Mouse (Mus musculus): Measurements from ENCODE around the gene Slc25a45. TPM values are rescaled to one million over a fixed set of nuclear protein-coding genes. Genes with fewer than 3 reads are reported as not detected.

The Slc25a45 gene
- polyA plus RNA-seq, 1 experiment from 2014 or later = 2.5 TPM

DNA sequence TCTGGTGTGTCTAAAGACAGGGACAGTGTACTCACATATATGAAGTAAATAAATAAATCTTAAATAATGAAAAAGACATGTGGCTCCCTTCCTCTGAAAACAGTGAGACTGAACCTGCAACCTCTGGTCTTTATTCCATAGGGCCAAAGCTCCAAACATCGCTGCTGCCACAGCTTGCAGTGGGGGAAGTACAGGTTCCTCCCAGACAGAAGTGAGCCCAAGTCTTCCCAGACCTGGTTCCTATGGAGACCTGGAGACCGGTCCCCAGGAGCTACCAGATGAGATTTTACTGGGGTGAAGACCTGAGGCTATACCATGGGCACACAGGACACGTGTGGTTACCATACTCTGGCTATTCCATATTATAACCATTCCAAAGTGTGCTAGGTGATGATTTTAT is 26.7 kb upstream of the Slc25a45 start:
- DNase-seq (ENCODE audit: low spot score) = no peak
- H3K4me3 ChIP-seq = no peak overlapping the region
- peaks cover 68% of the 10 kb centered on the region for H3K4me1 ChIP-seq
- 80% methylated on average over 3 of the region's 3 CpGs for WGBS
- H3K9me3 ChIP-seq = no peaks in the 10 kb centered on the region
- no peak overlapping the region for H3K27ac ChIP-seq
- H3K36me3 ChIP-seq = peaks cover 39% of the 10 kb centered on the region
- no peaks in the 10 kb centered on the region for H3K27me3 ChIP-seq (ENCODE audit: insufficient read depth, poor library complexity, severe bottlenecking)

DNA sequence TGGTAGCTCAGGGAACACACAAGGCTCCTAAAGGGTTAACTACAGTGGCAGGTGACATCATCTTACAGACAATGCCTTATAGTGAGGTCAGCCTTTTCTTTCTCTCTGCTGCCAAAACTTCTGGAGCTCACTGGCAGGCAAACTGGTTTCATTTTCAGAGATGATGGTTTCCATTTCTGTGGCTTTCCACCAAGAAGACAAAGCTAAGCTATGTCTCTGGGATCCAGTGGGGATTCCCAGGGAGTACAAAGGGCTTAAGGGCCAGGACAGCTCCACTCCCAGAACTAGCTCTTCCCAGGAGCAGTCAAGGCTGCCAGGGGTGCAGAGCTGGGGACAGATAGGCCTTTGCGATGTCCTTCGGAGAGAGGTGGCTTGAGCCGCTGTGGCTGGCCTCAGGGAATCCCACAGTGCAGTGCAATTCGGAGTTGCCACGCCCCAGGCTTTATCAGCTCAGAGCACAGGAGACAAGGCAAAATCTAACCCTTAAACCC is 26.1 kb upstream of the Slc25a45 start:
- peak overlapping the region; percentile 83 for H3K27ac ChIP-seq
- no peak for DNase-seq (ENCODE audit: low spot score)
- peaks cover 62% of the 10 kb centered on the region for H3K4me1 ChIP-seq
- H3K4me3 ChIP-seq = no peak overlapping the region
- peaks cover 46% of the 10 kb centered on the region for H3K36me3 ChIP-seq
- no peaks in the 10 kb centered on the region for H3K9me3 ChIP-seq
- WGBS = 38% methylated on average over 5 of the region's 5 CpGs
- no peaks in the 10 kb centered on the region for H3K27me3 ChIP-seq (ENCODE audit: insufficient read depth, poor library complexity, severe bottlenecking)

DNA sequence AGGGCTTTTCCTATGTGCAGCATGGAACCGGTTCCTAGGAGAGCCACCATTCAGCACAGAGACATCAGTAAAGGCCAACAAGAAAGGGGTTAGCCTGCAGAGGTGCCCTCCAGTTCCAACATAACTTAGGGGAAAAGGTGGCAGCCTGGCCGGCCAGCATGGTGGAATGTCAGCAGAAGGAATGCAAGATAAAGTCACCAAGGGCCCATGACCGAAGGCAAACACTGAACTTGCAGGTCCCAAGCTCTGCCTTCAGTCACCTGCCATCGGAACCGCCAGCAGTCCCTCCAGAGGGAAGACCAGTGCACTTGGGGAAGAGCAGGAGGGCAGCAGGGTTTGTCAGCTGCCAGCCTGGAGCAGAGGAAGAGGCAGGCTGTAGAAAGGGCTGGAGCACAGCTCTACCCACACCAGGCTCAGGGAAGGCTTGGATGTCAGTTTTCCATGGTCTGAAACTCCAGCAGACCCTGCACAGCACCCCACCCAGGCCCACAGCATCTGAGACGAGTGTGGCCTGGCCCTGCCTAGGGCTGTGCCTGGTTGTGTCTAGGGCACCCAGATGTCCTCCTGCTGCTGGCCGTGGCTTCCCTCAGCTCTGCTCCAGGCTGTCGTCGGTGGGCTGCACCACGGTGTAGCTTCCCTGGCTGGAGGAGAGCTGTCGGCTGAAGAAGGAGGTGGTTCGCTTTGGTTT is 25.4 kb upstream of the Slc25a45 start:
- no peak for DNase-seq (ENCODE audit: low spot score)
- Histone ChIP-seq H3K36me3 (peaks cover 52% of the 10 kb centered on the region), H3K27ac (peak overlapping the region; percentile 83; the same call in 1 of the 2 replicates), H3K9me3 (no peaks in the 10 kb centered on the region), H3K4me1 (peaks cover 58% of the 10 kb centered on the region), H3K4me3 (peak overlapping the region; percentile 6; the same call in 1 of the 2 replicates), H3K27me3 (ENCODE audit: insufficient read depth, poor library complexity, severe bottlenecking) (no peaks in the 10 kb centered on the region)
- 50% methylated on average over 12 of the region's 12 CpGs for WGBS

DNA sequence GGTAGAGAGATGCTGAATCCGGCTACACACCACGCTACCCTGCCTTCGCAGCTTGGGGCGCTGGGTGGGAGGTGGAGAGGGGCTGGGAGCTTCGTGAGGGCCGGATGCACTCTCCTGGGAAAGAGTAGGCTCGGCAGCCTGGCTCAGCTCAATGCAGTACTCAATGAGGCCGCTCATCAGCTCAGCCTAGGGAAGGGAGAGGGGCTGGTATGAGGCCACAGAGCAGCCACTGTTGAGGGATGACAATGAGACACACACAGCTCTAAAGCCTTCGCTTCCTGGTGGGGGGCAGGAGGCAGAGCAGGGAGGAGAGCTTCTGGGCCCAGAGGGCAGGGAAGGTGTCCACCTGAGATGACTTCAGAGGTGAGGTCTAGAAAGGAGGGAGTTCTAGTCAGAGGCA is 21.0 kb upstream of the Slc25a45 start:
- Histone ChIP-seq H3K9me3 (no peaks in the 10 kb centered on the region), H3K27ac (no peak overlapping the region), H3K36me3 (peaks cover 93% of the 10 kb centered on the region), H3K4me3 (no peak overlapping the region), H3K27me3 (ENCODE audit: insufficient read depth, poor library complexity, severe bottlenecking) (no peaks in the 10 kb centered on the region), H3K4me1 (peaks cover 20% of the 10 kb centered on the region)
- WGBS = 87% methylated on average over 9 of the region's 9 CpGs
- no peak for DNase-seq (ENCODE audit: low spot score)

DNA sequence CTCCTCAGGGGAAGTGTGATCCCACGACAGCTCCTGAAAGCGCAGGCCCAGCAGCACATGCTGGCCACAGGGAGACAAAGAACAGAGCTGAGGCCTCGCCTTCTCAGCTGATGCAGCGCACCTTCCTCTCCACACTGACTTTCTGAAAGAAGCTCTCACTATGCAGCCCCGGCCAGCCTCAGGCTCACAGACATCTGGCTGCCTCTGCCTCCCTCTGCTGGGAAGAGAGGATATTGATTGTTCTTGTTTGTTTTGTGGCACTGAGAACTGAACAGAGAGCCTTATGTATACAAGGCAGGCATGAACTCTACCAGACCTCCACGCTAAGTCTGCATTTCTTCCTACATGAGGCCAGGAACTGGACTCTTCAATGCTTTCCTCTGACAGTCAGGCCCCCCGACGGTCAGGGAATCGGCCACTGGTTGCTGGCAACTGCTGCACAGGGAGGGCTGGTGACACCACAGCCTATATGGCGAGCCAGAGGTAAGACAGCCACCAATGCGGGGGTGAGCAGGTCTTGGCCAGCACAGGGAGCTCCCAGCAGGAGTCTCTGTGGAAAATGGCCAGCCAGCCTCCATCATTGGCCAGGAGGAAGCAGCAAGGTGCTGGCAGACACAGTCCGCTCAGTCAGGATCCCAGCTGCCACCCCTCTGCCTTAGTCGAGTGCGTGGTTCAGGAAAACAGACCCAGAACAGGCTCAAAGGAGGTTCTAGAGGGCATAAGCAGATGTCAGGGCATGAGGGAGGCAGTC is 15.1 kb upstream of the Slc25a45 start:
- no peaks in the 10 kb centered on the region for H3K27me3 ChIP-seq (ENCODE audit: insufficient read depth, poor library complexity, severe bottlenecking)
- H3K4me1 ChIP-seq = peaks cover 10% of the 10 kb centered on the region
- peaks cover 97% of the 10 kb centered on the region for H3K36me3 ChIP-seq
- DNase-seq (ENCODE audit: low spot score) = no peak
- H3K4me3 ChIP-seq = no peak overlapping the region
- 96% methylated on average over 14 of the region's 14 CpGs for WGBS
- 0 out of 2 replicates have a peak, but pooled peaks cover 2% of the 10 kb centered on the region for H3K9me3 ChIP-seq
- no peak overlapping the region for H3K27ac ChIP-seq

DNA sequence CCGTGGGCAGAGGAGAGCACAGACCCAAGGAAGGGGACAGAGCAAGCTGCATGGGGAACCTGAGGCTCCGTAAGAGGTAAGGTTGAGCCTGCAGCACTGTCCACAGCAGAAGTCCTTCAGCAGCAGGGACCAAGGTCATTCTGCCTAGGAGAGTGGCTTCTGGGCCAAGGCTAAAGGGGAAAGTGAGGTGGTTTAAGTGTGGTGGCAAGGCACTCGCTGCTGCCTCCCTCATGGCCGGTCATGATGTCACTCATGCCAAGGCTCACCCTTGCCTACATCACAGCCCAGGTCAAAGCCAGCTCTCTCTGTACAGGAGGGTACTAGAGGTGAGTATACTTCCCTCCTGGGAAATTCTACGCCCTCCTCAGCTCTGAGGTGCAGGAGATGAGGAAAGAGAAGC is 13.8 kb upstream of the Slc25a45 start:
- no peak for DNase-seq (ENCODE audit: low spot score)
- Histone ChIP-seq H3K27me3 (ENCODE audit: insufficient read depth, poor library complexity, severe bottlenecking) (no peaks in the 10 kb centered on the region), H3K36me3 (peaks cover 97% of the 10 kb centered on the region), H3K9me3 (0 out of 2 replicates have a peak, but pooled peaks cover 2% of the 10 kb centered on the region), H3K4me1 (peaks cover 14% of the 10 kb centered on the region), H3K4me3 (no peak overlapping the region), H3K27ac (peak overlapping the region; percentile 62; the same call in 1 of the 2 replicates)
- 81% methylated on average over 5 of the region's 5 CpGs for WGBS

DNA sequence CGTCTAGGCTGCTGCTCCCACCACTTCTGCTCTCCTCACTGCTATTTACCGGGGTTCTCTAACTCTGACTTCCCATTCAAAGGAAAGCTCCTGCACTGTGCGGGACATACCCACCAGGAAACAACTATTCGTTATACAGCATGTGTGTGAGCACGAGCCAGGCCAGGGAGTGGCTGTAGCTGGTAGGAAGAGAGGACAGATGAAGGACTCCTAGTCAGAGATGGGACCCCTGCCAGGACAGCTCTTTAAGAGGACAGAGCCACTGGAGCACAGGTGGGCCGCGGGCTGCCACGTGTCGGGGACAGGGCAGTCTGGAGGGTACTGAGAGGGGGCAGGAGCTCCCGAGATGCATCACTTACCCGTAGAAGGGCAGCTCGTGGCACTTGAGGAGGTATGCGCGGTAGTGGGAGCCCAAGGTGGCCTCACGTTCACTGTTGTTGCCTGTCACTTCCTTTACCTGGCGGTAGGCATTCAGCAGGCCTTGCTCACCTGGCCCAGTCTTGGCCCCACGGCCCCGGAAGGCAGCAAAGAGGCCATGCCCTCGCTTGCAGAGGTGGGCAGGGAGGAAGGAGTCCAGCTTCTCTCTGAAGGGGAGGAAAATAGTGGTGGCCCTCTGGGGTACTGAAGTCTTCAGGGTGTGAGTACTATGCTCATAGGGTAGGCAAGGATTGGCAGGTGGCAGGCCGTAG is 12.8 kb upstream of the Slc25a45 start:
- Histone ChIP-seq H3K36me3 (peaks cover 97% of the 10 kb centered on the region), H3K27me3 (ENCODE audit: insufficient read depth, poor library complexity, severe bottlenecking) (no peaks in the 10 kb centered on the region), H3K4me1 (peaks cover 17% of the 10 kb centered on the region), H3K9me3 (0 out of 2 replicates have a peak, but pooled peaks cover 2% of the 10 kb centered on the region), H3K27ac (no peak overlapping the region), H3K4me3 (no peak overlapping the region)
- 89% methylated on average over 20 of the region's 20 CpGs for WGBS
- DNase-seq (ENCODE audit: low spot score) = no peak

DNA sequence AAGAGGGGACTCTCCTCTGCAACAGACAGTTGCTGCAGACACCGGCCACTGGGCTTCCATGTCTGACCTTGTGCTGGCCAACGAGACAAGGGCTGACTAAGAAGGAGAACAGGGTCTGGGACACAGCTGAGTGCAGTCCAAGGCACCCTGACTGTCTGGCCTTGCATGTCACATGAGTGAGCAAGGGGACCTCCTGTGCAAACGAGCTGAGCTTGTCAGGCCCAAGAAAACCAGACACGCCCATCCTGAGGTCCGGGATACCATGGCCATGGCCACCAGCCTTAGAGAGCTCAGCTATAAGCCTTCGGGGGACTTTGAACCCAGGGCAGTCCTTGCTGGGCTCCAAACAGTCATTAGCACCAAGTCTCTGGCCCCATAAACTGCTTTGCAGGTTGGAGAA is 9.5 kb upstream of the Slc25a45 start:
- Histone ChIP-seq H3K36me3 (peaks cover 82% of the 10 kb centered on the region), H3K27me3 (ENCODE audit: insufficient read depth, poor library complexity, severe bottlenecking) (no peaks in the 10 kb centered on the region), H3K4me1 (peaks cover 47% of the 10 kb centered on the region), H3K27ac (no peak overlapping the region), H3K9me3 (no peaks in the 10 kb centered on the region), H3K4me3 (no peak overlapping the region)
- DNase-seq (ENCODE audit: low spot score) = no peak
- WGBS = 83% methylated on average over 6 of the region's 6 CpGs

DNA sequence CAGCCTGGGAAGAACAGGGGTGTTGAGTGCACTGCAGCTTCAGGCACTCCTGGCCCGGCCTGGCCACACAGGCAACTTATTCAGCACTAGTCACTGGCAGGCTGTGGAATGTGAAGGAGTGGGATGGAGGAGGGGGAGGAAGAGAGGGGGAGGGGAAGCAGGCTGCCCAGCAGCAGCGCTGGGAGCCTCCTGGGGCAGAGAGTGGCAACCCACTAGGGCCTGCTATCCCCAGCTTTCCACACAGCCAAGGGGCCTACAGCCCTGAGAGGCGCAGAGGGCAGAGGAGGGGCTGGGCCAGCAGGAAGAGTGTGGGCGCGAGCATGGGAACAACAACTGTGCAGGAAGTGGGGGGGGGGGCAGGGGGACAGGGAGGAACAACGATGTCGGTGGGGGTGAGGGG is 6.3 kb upstream of the Slc25a45 start:
- peaks cover 61% of the 10 kb centered on the region for H3K4me1 ChIP-seq
- 2% methylated on average over 7 of the region's 7 CpGs for WGBS

DNA sequence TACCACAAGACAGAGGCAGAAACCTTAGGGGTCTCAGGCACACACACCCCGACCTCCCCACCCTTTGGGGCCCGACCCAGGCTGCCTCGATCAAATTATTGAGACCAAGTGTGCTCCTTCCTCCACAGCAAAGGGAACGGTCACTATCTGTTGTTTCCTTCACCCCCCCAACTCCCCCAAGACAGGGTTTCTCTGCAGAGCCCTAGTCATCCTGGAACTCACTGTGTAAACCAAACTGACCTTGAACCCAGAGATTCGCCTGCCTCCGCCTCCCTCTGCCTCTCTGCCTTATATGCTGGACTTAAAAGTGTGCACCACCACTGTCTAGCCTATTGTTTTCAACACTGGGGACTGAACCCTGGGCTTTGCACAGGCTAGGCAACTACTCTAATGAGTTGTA is 5.9 kb upstream of the Slc25a45 start:
- H3K36me3 ChIP-seq = peaks cover 46% of the 10 kb centered on the region
- WGBS = 35% methylated on average over 6 of the region's 6 CpGs
- peaks cover 61% of the 10 kb centered on the region for H3K4me1 ChIP-seq
- no peaks in the 10 kb centered on the region for H3K27me3 ChIP-seq (ENCODE audit: insufficient read depth, poor library complexity, severe bottlenecking)
- peak overlapping the region; percentile 85 for H3K27ac ChIP-seq
- peak overlapping the region; percentile 44 for H3K4me3 ChIP-seq
- DNase-seq (ENCODE audit: low spot score) = no peak
- no peaks in the 10 kb centered on the region for H3K9me3 ChIP-seq

More for the DNA sequence above, 6.3 kb upstream of the Slc25a45 start:
- Histone ChIP-seq H3K4me3 (peak overlapping the region; percentile 44), H3K9me3 (no peaks in the 10 kb centered on the region), H3K27me3 (ENCODE audit: insufficient read depth, poor library complexity, severe bottlenecking) (no peaks in the 10 kb centered on the region), H3K27ac (peak overlapping the region; percentile 85), H3K36me3 (peaks cover 50% of the 10 kb centered on the region)
- peak; percentile 93 for DNase-seq (ENCODE audit: low spot score)

DNA sequence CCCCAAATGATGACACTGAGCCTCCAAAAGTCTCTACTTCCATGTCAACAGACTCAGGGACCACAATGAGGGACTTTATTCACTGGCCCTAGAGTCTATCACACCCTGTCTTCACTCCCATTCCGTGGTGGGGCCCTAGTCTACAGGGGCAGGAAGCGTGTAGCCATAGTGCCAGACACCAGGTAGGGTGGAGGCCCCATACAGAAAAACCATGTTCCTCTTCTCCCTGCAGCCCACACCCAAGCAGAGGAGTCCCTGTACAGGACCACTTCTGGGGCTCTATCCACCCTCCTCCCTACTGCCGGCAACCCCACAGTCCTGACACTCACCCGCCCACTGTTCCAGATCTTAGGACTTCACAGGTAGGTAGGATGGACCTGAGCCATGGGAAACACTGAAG is 5.1 kb upstream of the Slc25a45 start:
- Histone ChIP-seq H3K9me3 (no peaks in the 10 kb centered on the region), H3K36me3 (peaks cover 41% of the 10 kb centered on the region), H3K4me1 (peaks cover 60% of the 10 kb centered on the region), H3K27ac (peak overlapping the region; percentile 56), H3K27me3 (ENCODE audit: insufficient read depth, poor library complexity, severe bottlenecking) (no peaks in the 10 kb centered on the region), H3K4me3 (no peak overlapping the region)
- DNase-seq (ENCODE audit: low spot score) = no peak
- WGBS = 81% methylated on average over 4 of the region's 4 CpGs

DNA sequence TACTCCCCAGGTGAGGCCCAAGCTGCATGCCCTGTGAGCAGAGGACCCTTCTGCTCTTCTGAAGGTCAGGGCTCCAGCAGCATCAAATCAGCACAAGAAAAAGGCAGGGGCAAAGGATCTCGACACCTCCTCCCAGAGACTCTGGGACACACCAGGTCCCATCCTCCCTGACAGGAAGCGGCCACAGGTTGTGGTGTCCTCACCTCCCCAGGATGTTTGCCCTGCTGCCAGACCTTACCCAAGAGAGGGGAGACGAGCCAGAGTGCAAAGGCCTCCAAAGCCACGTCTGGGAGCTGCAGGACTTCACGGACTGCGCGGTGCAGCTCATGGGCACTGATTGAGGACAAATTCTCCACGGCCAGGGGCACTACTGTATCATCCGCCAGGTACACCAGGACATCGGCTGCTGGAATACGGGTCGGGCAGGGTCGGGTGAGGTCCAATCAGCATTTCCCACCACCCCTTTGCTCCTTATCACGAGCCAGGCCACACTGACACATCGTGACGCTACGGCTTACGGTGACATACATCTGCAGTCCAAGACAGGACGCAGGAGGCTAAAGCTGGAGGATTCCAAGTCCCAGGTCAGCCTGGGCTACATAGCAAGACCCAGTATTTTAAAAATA is 4.6 kb upstream of the Slc25a45 start:
- H3K27ac ChIP-seq = peak overlapping the region; percentile 56; the same call in 1 of the 2 replicates
- no peak for DNase-seq (ENCODE audit: low spot score)
- WGBS = 71% methylated on average over 19 of the region's 19 CpGs

More for the DNA sequence above, 4.6 kb upstream of the Slc25a45 start:
- Histone ChIP-seq H3K4me3 (no peak overlapping the region), H3K36me3 (peaks cover 36% of the 10 kb centered on the region), H3K9me3 (no peaks in the 10 kb centered on the region), H3K4me1 (peaks cover 60% of the 10 kb centered on the region), H3K27me3 (ENCODE audit: insufficient read depth, poor library complexity, severe bottlenecking) (no peaks in the 10 kb centered on the region)
